Mouse (Mus musculus): Measurements from ENCODE around the gene Saxo1. TPM values are rescaled to one million over a fixed set of nuclear protein-coding genes. Genes with fewer than 3 reads are reported as not detected.

Gene Saxo1
- polyA plus RNA-seq, 1 experiment from 2014 or later = not detected

DNA sequence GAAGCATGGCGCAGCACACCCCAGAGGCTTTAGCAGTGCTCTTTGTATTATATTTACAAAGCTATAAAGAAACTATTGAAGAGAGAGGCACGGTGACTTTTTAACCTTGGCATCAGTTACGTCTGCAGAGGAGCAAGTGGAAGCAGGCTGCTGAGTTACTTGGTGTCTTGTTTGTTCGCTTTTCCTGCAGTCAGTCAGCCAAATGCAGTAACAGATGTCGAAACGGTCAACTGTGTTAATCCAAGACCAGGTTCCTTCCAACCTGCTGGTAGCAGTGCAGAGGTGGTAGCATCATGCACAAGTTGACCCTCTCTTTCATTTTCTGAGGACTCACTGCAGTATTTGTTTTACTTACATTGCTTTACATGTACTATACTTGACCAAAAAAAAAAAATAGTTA lies 135.5 kb downstream of the Saxo1 start:
- H3K4me2 ChIP-seq (ENCODE audit: low read depth, low read length) = no peak overlapping the region
- H3K27ac ChIP-seq (ENCODE audit: low read length) = no peak overlapping the region
- no peak overlapping the region for H3K9ac ChIP-seq (ENCODE audit: low read depth, low read length)
- no peaks in the 10 kb centered on the region for H3K27me3 ChIP-seq (ENCODE audit: control insufficient read depth, insufficient read depth, low read depth, low read length)
- 66% methylated on average over 6 of the region's 6 CpGs for WGBS (ENCODE audit: insufficient replicate concordance)
- H3K4me3 ChIP-seq (ENCODE audit: low read depth, low read length) = no peak overlapping the region
- H3K9me3 ChIP-seq (replicated peaks; ENCODE audit: control insufficient read depth, low read length) = no peaks in the 10 kb centered on the region
- no peaks in the 10 kb centered on the region for H3K36me3 ChIP-seq (ENCODE audit: control insufficient read depth, insufficient read depth)
- no peak for ATAC-seq (ENCODE audit: low read depth)
- no peaks in the 10 kb centered on the region for H3K4me1 ChIP-seq (ENCODE audit: control insufficient read depth, low read depth, low read length)

GRCm38 (mm10) chr4:86416401-86417025 lies 141.6 kb downstream of the Saxo1 start:
- Histone ChIP-seq H3K4me1 (ENCODE audit: control insufficient read depth, low read depth, low read length) (no peaks in the 10 kb centered on the region), H3K27ac (ENCODE audit: low read length) (no peak overlapping the region), H3K36me3 (ENCODE audit: control insufficient read depth, insufficient read depth) (no peaks in the 10 kb centered on the region), H3K9ac (ENCODE audit: low read depth, low read length) (no peak overlapping the region), H3K4me2 (ENCODE audit: low read depth, low read length) (no peak overlapping the region), H3K4me3 (ENCODE audit: low read depth, low read length) (no peak overlapping the region), H3K27me3 (ENCODE audit: control insufficient read depth, insufficient read depth, low read depth, low read length) (no peaks in the 10 kb centered on the region), H3K9me3 (replicated peaks; ENCODE audit: control insufficient read depth, low read length) (no peaks in the 10 kb centered on the region)
- ATAC-seq (ENCODE audit: low read depth) = no peak
- WGBS (ENCODE audit: insufficient replicate concordance) = 59% methylated on average over 15 of the region's 15 CpGs

GRCm38 (mm10) chr4:86413388-86413787 lies 144.7 kb downstream of the Saxo1 start:
- 54% methylated on average over 3 of the region's 3 CpGs for WGBS (ENCODE audit: insufficient replicate concordance)
- no peak overlapping the region for H3K27ac ChIP-seq (ENCODE audit: low read length)
- no peak overlapping the region for H3K4me3 ChIP-seq (ENCODE audit: low read depth, low read length)
- no peak overlapping the region for H3K9ac ChIP-seq (ENCODE audit: low read depth, low read length)
- no peak for ATAC-seq (ENCODE audit: low read depth)
- H3K4me2 ChIP-seq (ENCODE audit: low read depth, low read length) = no peak overlapping the region
- no peaks in the 10 kb centered on the region for H3K9me3 ChIP-seq (replicated peaks; ENCODE audit: control insufficient read depth, low read length)
- H3K4me1 ChIP-seq (ENCODE audit: control insufficient read depth, low read depth, low read length) = no peaks in the 10 kb centered on the region
- H3K27me3 ChIP-seq (ENCODE audit: control insufficient read depth, insufficient read depth, low read depth, low read length) = no peaks in the 10 kb centered on the region
- H3K36me3 ChIP-seq (ENCODE audit: control insufficient read depth, insufficient read depth) = no peaks in the 10 kb centered on the region

DNA sequence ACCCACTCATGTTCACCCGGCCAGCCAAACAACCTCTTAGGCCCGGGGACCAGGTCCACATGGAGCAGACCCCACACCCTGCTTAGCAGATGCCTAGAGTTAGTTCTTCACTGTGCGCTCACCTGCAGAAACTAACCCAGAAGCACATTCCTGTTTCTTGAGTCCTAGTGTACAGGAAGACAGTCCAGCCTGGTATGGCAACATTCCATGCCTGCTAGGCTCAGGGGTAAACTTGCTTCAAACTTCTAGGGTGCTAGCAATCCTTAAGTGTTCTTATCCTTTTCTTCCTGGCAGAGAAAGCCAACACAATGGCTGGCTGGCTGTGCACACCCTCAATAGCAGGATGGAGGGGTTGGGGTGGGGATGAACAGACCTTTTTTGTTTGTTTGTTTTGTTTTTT lies 147.2 kb downstream of the Saxo1 start:
- H3K4me1 ChIP-seq (ENCODE audit: control insufficient read depth, low read depth, low read length) = no peaks in the 10 kb centered on the region
- WGBS (ENCODE audit: insufficient replicate concordance) = 58% methylated on average over 3 of the region's 3 CpGs

DNA sequence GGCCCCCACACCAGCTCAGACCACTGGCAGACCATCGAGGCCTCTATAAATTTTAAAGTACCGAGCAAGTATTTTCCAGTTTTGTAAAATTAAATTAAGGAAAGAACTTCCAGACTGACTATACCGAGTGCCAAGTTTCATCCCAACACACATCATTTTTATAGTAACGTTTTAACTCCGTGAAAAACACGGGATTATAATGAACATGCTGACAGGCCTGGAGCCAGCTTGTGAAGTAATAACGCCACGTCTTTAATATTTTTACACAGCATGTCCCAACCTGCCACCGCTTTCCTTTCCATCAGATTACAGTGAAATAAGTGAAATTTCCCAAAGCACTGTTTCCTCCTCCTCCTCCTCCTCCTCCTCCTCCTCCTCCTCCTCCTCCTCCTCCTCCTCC lies 149.7 kb downstream of the Saxo1 start:
- Histone ChIP-seq H3K36me3 (ENCODE audit: control insufficient read depth, insufficient read depth) (no peaks in the 10 kb centered on the region), H3K4me2 (ENCODE audit: low read depth, low read length) (no peak overlapping the region), H3K9me3 (replicated peaks; ENCODE audit: control insufficient read depth, low read length) (no peaks in the 10 kb centered on the region), H3K4me1 (ENCODE audit: control insufficient read depth, low read depth, low read length) (no peaks in the 10 kb centered on the region), H3K4me3 (ENCODE audit: low read depth, low read length) (no peak overlapping the region), H3K9ac (ENCODE audit: low read depth, low read length) (no peak overlapping the region), H3K27ac (ENCODE audit: low read length) (no peak overlapping the region), H3K27me3 (ENCODE audit: control insufficient read depth, insufficient read depth, low read depth, low read length) (no peaks in the 10 kb centered on the region)
- WGBS (ENCODE audit: insufficient replicate concordance) = 71% methylated on average over 9 of the region's 9 CpGs
- no peak for ATAC-seq (ENCODE audit: low read depth)

More for the DNA sequence above, 147.2 kb downstream of the Saxo1 start:
- Histone ChIP-seq H3K27ac (ENCODE audit: low read length) (no peak overlapping the region), H3K4me2 (ENCODE audit: low read depth, low read length) (no peak overlapping the region), H3K36me3 (ENCODE audit: control insufficient read depth, insufficient read depth) (no peaks in the 10 kb centered on the region), H3K4me3 (ENCODE audit: low read depth, low read length) (no peak overlapping the region), H3K9me3 (replicated peaks; ENCODE audit: control insufficient read depth, low read length) (no peaks in the 10 kb centered on the region), H3K9ac (ENCODE audit: low read depth, low read length) (no peak overlapping the region), H3K27me3 (ENCODE audit: control insufficient read depth, insufficient read depth, low read depth, low read length) (no peaks in the 10 kb centered on the region)
- ATAC-seq (ENCODE audit: low read depth) = no peak

- Histone ChIP-seq H3K9ac (ENCODE audit: low read depth, low read length) (no peak overlapping the region), H3K4me2 (ENCODE audit: low read depth, low read length) (no peak overlapping the region), H3K9me3 (replicated peaks; ENCODE audit: control insufficient read depth, low read length) (no peaks in the 10 kb centered on the region), H3K4me1 (ENCODE audit: control insufficient read depth, low read depth, low read length) (no peaks in the 10 kb centered on the region), H3K4me3 (ENCODE audit: low read depth, low read length) (no peak overlapping the region), H3K36me3 (ENCODE audit: control insufficient read depth, insufficient read depth) (no peaks in the 10 kb centered on the region), H3K27me3 (ENCODE audit: control insufficient read depth, insufficient read depth, low read depth, low read length) (no peaks in the 10 kb centered on the region), H3K27ac (ENCODE audit: low read length) (no peak overlapping the region)
- ATAC-seq (ENCODE audit: low read depth) = no peak
- WGBS (ENCODE audit: insufficient replicate concordance) = 53% methylated on average over 3 of the region's 3 CpGs
Measured at GRCm38 (mm10) chr4:86407200-86407527, 151.0 kb downstream of the Saxo1 start.

- Histone ChIP-seq H3K4me1 (ENCODE audit: control insufficient read depth, low read depth, low read length) (no peaks in the 10 kb centered on the region), H3K4me3 (ENCODE audit: low read depth, low read length) (no peak overlapping the region), H3K36me3 (ENCODE audit: control insufficient read depth, insufficient read depth) (no peaks in the 10 kb centered on the region), H3K4me2 (ENCODE audit: low read depth, low read length) (no peak overlapping the region), H3K27ac (ENCODE audit: low read length) (no peak overlapping the region), H3K27me3 (ENCODE audit: control insufficient read depth, insufficient read depth, low read depth, low read length) (no peaks in the 10 kb centered on the region), H3K9ac (ENCODE audit: low read depth, low read length) (no peak overlapping the region), H3K9me3 (replicated peaks; ENCODE audit: control insufficient read depth, low read length) (no peaks in the 10 kb centered on the region)
- 51% methylated on average over 7 of the region's 7 CpGs for WGBS (ENCODE audit: insufficient replicate concordance)
- ATAC-seq (ENCODE audit: low read depth) = no peak
Measured at GRCm38 (mm10) chr4:86406501-86407199, 151.5 kb downstream of the Saxo1 start.

DNA sequence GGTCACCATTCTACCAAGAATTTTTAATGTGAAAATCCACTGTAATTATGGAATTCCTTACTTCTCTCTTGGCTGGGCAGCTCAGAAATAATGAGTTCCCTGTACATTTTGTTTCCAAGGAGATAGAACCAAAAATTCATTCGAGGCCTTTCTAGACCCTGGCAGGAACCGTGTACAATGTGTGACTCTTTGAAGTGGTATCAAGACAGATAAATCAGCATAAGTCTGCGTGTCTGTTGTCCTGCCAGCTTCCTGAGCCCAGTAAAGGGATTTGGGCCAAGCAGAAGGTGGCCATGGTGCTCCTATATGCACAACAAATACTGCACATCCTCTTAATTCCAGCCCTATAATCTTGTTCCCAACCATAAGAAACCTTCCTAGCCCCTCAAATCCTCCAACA lies 157.0 kb downstream of the Saxo1 start:
- no peaks in the 10 kb centered on the region for H3K9me3 ChIP-seq (replicated peaks; ENCODE audit: control insufficient read depth, low read length)
- no peaks in the 10 kb centered on the region for H3K36me3 ChIP-seq (ENCODE audit: control insufficient read depth, insufficient read depth)
- 44% methylated on average over 3 of the region's 3 CpGs for WGBS (ENCODE audit: insufficient replicate concordance)
- no peak overlapping the region for H3K27ac ChIP-seq (ENCODE audit: low read length)
- no peaks in the 10 kb centered on the region for H3K27me3 ChIP-seq (ENCODE audit: control insufficient read depth, insufficient read depth, low read depth, low read length)
- no peak overlapping the region for H3K9ac ChIP-seq (ENCODE audit: low read depth, low read length)
- no peak for ATAC-seq (ENCODE audit: low read depth)
- no peak overlapping the region for H3K4me2 ChIP-seq (ENCODE audit: low read depth, low read length)
- no peaks in the 10 kb centered on the region for H3K4me1 ChIP-seq (ENCODE audit: control insufficient read depth, low read depth, low read length)
- H3K4me3 ChIP-seq (ENCODE audit: low read depth, low read length) = no peak overlapping the region

DNA sequence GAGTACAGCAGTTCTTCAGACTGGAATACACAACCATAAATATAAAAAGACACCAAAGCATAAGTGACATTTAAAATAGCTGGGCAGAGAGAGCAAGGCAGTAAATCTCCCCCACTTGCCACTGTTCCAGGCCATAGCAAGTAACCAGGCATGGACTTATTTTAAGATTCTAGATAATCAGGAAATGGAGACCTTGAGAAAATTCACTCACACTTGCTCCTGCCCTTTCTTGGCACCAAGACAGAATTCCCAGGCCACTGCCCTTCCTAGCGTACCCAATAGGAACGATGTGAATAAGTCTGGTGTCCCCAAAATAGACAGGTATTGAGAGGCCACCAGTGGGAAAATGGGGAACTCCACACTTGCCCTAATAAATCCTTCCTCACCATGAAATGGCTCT lies 160.7 kb downstream of the Saxo1 start:
- H3K27me3 ChIP-seq (ENCODE audit: control insufficient read depth, insufficient read depth, low read depth, low read length) = no peaks in the 10 kb centered on the region
- H3K4me1 ChIP-seq (ENCODE audit: control insufficient read depth, low read depth, low read length) = no peaks in the 10 kb centered on the region
- H3K9me3 ChIP-seq (replicated peaks; ENCODE audit: control insufficient read depth, low read length) = no peaks in the 10 kb centered on the region
- H3K4me2 ChIP-seq (ENCODE audit: low read depth, low read length) = no peak overlapping the region
- no peaks in the 10 kb centered on the region for H3K36me3 ChIP-seq (ENCODE audit: control insufficient read depth, insufficient read depth)
- no peak overlapping the region for H3K27ac ChIP-seq (ENCODE audit: low read length)
- H3K4me3 ChIP-seq (ENCODE audit: low read depth, low read length) = no peak overlapping the region
- 48% methylated on average over 2 of the region's 2 CpGs for WGBS (ENCODE audit: insufficient replicate concordance)
- no peak overlapping the region for H3K9ac ChIP-seq (ENCODE audit: low read depth, low read length)
- no peak for ATAC-seq (ENCODE audit: low read depth)
